Mouse (Mus musculus): ENCODE data around the gene Epm2a.

- TF ChIP-seq GATA1 (IDR thresholded peaks at IDR 0.05; ENCODE audit: borderline replicate concordance, low read length) = no peak
- TF ChIP-seq FLI1 (IDR thresholded peaks at IDR 0.05; ENCODE audit: low read length) = no peak
Observed at GRCm38 (mm10) chr10:11410926-11411325, 67.7 kb downstream of the Epm2a start.

Measured in megakaryocyte, embryonic 14.5 days (primary cell).